Mouse (Mus musculus) forebrain, embryonic 11.5 days (tissue): ENCODE results near the gene Rcor2. TPM values are rescaled to one million over a fixed set of nuclear protein-coding genes. Genes with fewer than 3 reads are reported as not detected.

ENCODE experiments used
- ATAC-seq: fragments of 200-750 bp; cut with Nextera tagmentation; replicated peaks from 2 replicates; pipeline ENCODE4 v1.8.0; 2017; ENCODE audit warnings: moderate TSS enrichment; ENCODE audit not compliant: low FRiP score
- DNase-seq: peaks from one replicate; pipeline ENCODE4 v3.0.0-alpha.2; 2017; ENCODE audit warnings: low spot score
- H3K27ac ChIP-seq: fragments of 300-500 bp; sonication (generic); 2 replicates; pipeline ENCODE4 v1.5.1; 2014; ENCODE audit warnings: low read depth, low read length
- H3K27me3 ChIP-seq: fragments of 300-500 bp; sonication (generic); 2 replicates; pipeline ENCODE4 v1.6.1; 2014; ENCODE audit warnings: mild to moderate bottlenecking, low read length, mixed read lengths; ENCODE audit not compliant: control insufficient read depth, insufficient read depth
- H3K36me3 ChIP-seq: fragments of 300-500 bp; sonication (generic); 2 replicates; pipeline ENCODE4 v1.6.1; 2014; ENCODE audit warnings: mild to moderate bottlenecking, low read length, moderate library complexity, mixed read lengths; ENCODE audit not compliant: control insufficient read depth, insufficient read depth
- H3K4me1 ChIP-seq: fragments of 300-500 bp; sonication (generic); replicated peaks from 2 replicates; pipeline ENCODE4 v1.6.1; 2014; ENCODE audit warnings: low read length, mixed read lengths; ENCODE audit not compliant: control insufficient read depth, insufficient read depth
- H3K4me2 ChIP-seq: fragments of 300-500 bp; sonication (generic); 2 replicates; pipeline ENCODE4 v1.6.1; 2014; ENCODE audit warnings: low read depth, mild to moderate bottlenecking, low read length, moderate library complexity, mixed read lengths; ENCODE audit not compliant: severe bottlenecking
- H3K4me3 ChIP-seq: fragments of 300-500 bp; sonication (generic); 2 replicates; pipeline ENCODE4 v1.5.1; 2014; ENCODE audit warnings: low read depth, low read length
- H3K9ac ChIP-seq: fragments of 300-500 bp; sonication (generic); 2 replicates; pipeline ENCODE4 v1.6.1; 2014; ENCODE audit warnings: low read length
- H3K9me3 ChIP-seq: fragments of 300-500 bp; sonication (generic); 2 replicates; pipeline ENCODE4 v1.6.1; 2016; ENCODE audit warnings: low read length, mixed read lengths; ENCODE audit not compliant: control insufficient read depth
- WGBS: fragments of 180-500 bp; shearing (Covaris S2); extraction: QIAGEN DNeasy Blood & Tissue Kit; methylation state at CpG from one replicate; pipeline ENCODE4 v1.1.7; 2014; 5-methylcytosine and 5-hydroxymethylcytosine counted together
- polyA plus RNA-seq: library from polyadenylated mRNA; unstranded; fragments of >200 nt; fragmentation: Nextera tagmentation; extraction: Ambion mirVana; gene quantifications from 2 replicates; pipeline ENCODE4 v1.2.1, GENCODE M21; 2014

Gene Rcor2
- polyA plus RNA-seq, 1 experiment from 2014 or later = 62.8 TPM

GRCm38 (mm10) chr19:7294098-7294876 is 27.2 kb downstream of the Rcor2 start:
- ATAC-seq (no peak), DNase-seq (no peak)
- H3K27ac ChIP-seq = no peak overlapping the region
- WGBS = 76% methylated on average over 8 of the region's 8 CpGs
- 0 out of 2 replicates have a peak, but pooled peaks cover 4% of the 10 kb centered on the region for H3K4me1 ChIP-seq
- H3K4me2 ChIP-seq = no peak overlapping the region
- no peaks in the 10 kb centered on the region for H3K27me3 ChIP-seq
- H3K9ac ChIP-seq = no peak overlapping the region
- H3K9me3 ChIP-seq = no peaks in the 10 kb centered on the region
- no peaks in the 10 kb centered on the region; the same call in 1 of the 2 replicates for H3K36me3 ChIP-seq
- H3K4me3 ChIP-seq = no peak overlapping the region

- H3K27ac ChIP-seq = no peak overlapping the region
- H3K4me3 ChIP-seq = no peak overlapping the region
Measured at GRCm38 (mm10) chr19:7295071-7295658, 28.0 kb downstream of the Rcor2 start.

GRCm38 (mm10) chr19:7295959-7296358 is 28.8 kb downstream of the Rcor2 start:
- Histone ChIP-seq H3K4me3 (no peak overlapping the region), H3K4me2 (no peak overlapping the region), H3K9me3 (no peaks in the 10 kb centered on the region), H3K9ac (no peak overlapping the region), H3K27me3 (no peaks in the 10 kb centered on the region), H3K27ac (no peak overlapping the region), H3K4me1 (0 out of 2 replicates have a peak, but pooled peaks cover 4% of the 10 kb centered on the region), H3K36me3 (no peaks in the 10 kb centered on the region)
- WGBS = 89% methylated on average over 4 of the region's 4 CpGs
- DNase-seq (no peak), ATAC-seq (no peak)

More at GRCm38 (mm10) chr19:7295071-7295658, 28.0 kb downstream of the Rcor2 start:
- H3K27me3 ChIP-seq = no peaks in the 10 kb centered on the region
- no peak overlapping the region for H3K4me2 ChIP-seq
- no peak overlapping the region for H3K9ac ChIP-seq
- ATAC-seq = no peak
- DNase-seq = no peak
- H3K4me1 ChIP-seq = 0 out of 2 replicates have a peak, but pooled peaks cover 4% of the 10 kb centered on the region
- no peaks in the 10 kb centered on the region for H3K9me3 ChIP-seq
- H3K36me3 ChIP-seq = no peaks in the 10 kb centered on the region
- WGBS = 75% methylated on average over 15 of the region's 15 CpGs

- no peak overlapping the region for H3K9ac ChIP-seq
- H3K9me3 ChIP-seq = no peaks in the 10 kb centered on the region
- DNase-seq = no peak
- H3K27ac ChIP-seq = no peak overlapping the region
- no peak overlapping the region for H3K4me3 ChIP-seq
- no peaks in the 10 kb centered on the region for H3K27me3 ChIP-seq
- H3K4me1 ChIP-seq = no peaks in the 10 kb centered on the region
- no peaks in the 10 kb centered on the region for H3K36me3 ChIP-seq
- no peak overlapping the region for H3K4me2 ChIP-seq
- no peak for ATAC-seq
Measured at GRCm38 (mm10) chr19:7299052-7299451, 31.9 kb downstream of the Rcor2 start.

- Histone ChIP-seq H3K9ac (no peak overlapping the region), H3K27ac (no peak overlapping the region), H3K4me3 (no peak overlapping the region), H3K4me1 (no peaks in the 10 kb centered on the region), H3K36me3 (no peaks in the 10 kb centered on the region), H3K27me3 (no peaks in the 10 kb centered on the region), H3K9me3 (no peaks in the 10 kb centered on the region), H3K4me2 (no peak overlapping the region)
- DNase-seq = no peak
- ATAC-seq = no peak
- WGBS = 94% methylated on average over 1 of the region's 1 CpGs
Measured at GRCm38 (mm10) chr19:7300078-7300477, 33.0 kb downstream of the Rcor2 start.

GRCm38 (mm10) chr19:7301647-7302492 is 34.7 kb downstream of the Rcor2 start:
- Histone ChIP-seq H3K36me3 (no peaks in the 10 kb centered on the region), H3K27me3 (no peaks in the 10 kb centered on the region), H3K9me3 (no peaks in the 10 kb centered on the region), H3K27ac (no peak overlapping the region), H3K4me1 (no peaks in the 10 kb centered on the region), H3K4me3 (no peak overlapping the region), H3K4me2 (no peak overlapping the region), H3K9ac (no peak overlapping the region)
- ATAC-seq = no peak
- 91% methylated on average over 7 of the region's 7 CpGs for WGBS
- DNase-seq = no peak

GRCm38 (mm10) chr19:7302493-7302797 is 35.3 kb downstream of the Rcor2 start:
- 75% methylated on average over 1 of the region's 1 CpGs for WGBS
- H3K4me2 ChIP-seq = no peak overlapping the region
- H3K27ac ChIP-seq = no peak overlapping the region
- DNase-seq = no peak
- no peaks in the 10 kb centered on the region for H3K4me1 ChIP-seq
- no peak for ATAC-seq
- H3K27me3 ChIP-seq = no peaks in the 10 kb centered on the region
- H3K36me3 ChIP-seq = no peaks in the 10 kb centered on the region
- no peaks in the 10 kb centered on the region for H3K9me3 ChIP-seq
- H3K9ac ChIP-seq = no peak overlapping the region
- H3K4me3 ChIP-seq = no peak overlapping the region

GRCm38 (mm10) chr19:7303796-7304195 is 36.7 kb downstream of the Rcor2 start:
- DNase-seq (no peak), ATAC-seq (no peak)
- Histone ChIP-seq H3K27ac (no peak overlapping the region), H3K4me2 (no peak overlapping the region), H3K4me3 (no peak overlapping the region), H3K4me1 (peaks cover 7% of the 10 kb centered on the region; the same call in 1 of the 2 replicates), H3K27me3 (no peaks in the 10 kb centered on the region), H3K9ac (no peak overlapping the region), H3K9me3 (no peaks in the 10 kb centered on the region), H3K36me3 (no peaks in the 10 kb centered on the region)
- 83% methylated on average over 6 of the region's 6 CpGs for WGBS
